Mouse (Mus musculus) erythroblast, embryonic 14.5 days (primary cell): Measurements from ENCODE around the gene Nr5a2. TPM values are rescaled to one million over a fixed set of nuclear protein-coding genes. Genes with fewer than 3 reads are reported as not detected.

ENCODE experiments used
- H3K27me3 ChIP-seq: 2 replicates; pipeline ENCODE4 v1.6.1; 2012; ENCODE audit warnings: inconsistent platforms; ENCODE audit not compliant: control insufficient read depth
- H3K36me3 ChIP-seq: 2 replicates; pipeline ENCODE4 v1.6.1; 2012; ENCODE audit warnings: mild to moderate bottlenecking, inconsistent platforms; ENCODE audit not compliant: control insufficient read depth
- H3K4me1 ChIP-seq: 2 replicates; pipeline ENCODE4 v1.6.1; 2012; ENCODE audit warnings: inconsistent platforms; ENCODE audit not compliant: control insufficient read depth
- H3K4me3 ChIP-seq: replicated peaks from 2 replicates; pipeline ENCODE3; 2012; ENCODE audit warnings: moderate library complexity, mild to moderate bottlenecking, inconsistent platforms
- H3K9me3 ChIP-seq: 2 replicates; pipeline ENCODE4 v1.6.1; 2012; ENCODE audit warnings: low read length, inconsistent platforms, mixed read lengths; ENCODE audit not compliant: control insufficient read depth
- GATA1 ChIP-seq: IDR thresholded peaks from 2 replicates; pipeline ENCODE4 v1.6.1; 2012; ENCODE audit warnings: low read length, inconsistent platforms, mixed read lengths
- TAL1 ChIP-seq: IDR thresholded peaks from 3 replicates; pipeline ENCODE4 v1.6.1; 2012; ENCODE audit warnings: low read length, inconsistent platforms, mixed read lengths
- polyA plus RNA-seq: library from polyadenylated mRNA; stranded (reverse); fragments of >175 nt; gene quantifications from 2 replicates; pipeline ENCODE4 v1.2.3, GENCODE M21; 2012

Nr5a2 gene
- polyA plus RNA-seq, 1 experiment = 0.06 TPM

DNA sequence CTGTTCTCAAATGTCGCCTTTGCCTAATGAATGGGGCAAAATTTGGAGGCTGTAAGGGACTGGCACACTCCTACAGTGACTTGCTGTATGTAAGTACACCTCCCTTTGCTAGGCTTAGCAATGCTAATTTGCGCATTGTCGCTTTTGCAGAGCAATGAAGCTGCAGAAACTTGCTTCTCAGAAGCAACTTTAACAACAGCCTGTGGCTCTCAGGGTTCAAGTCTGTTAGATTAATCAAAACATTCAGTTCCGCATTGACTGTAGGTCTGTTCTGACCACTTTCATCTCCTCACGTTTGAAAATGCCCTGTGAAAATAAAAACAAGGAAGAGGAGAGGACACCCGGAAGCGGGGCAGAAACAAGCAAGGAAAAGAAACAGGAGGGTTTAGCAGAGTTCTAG, 14.8 kb downstream of the Nr5a2 start:
- H3K4me1 ChIP-seq = no peaks in the 10 kb centered on the region
- no peak overlapping the region for H3K4me3 ChIP-seq
- H3K27me3 ChIP-seq = peaks cover 56% of the 10 kb centered on the region
- peaks cover 2% of the 10 kb centered on the region; the same call in 1 of the 2 replicates for H3K36me3 ChIP-seq
- TF ChIP-seq GATA1 (no peak), TAL1 (no peak)
- H3K9me3 ChIP-seq = no peaks in the 10 kb centered on the region

DNA sequence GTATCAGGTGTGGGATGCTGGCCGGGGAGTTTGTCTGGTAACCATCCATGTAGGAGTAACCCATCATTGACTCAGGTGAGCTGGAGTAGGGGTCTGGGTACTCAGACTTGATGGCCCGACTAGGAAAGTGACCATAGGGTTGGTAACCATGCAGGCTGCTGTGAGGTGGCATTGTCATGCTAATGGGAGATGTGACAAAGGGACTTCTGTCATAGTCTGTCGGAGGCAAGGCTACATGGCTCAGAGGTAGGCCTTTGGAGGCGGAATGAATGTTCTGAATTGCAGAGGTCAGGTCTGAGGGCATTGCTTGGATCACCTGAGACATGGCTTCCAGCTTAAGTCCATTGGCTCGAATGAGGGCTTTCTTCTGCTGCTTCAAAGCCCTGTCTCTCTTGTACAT, 19.6 kb downstream of the Nr5a2 start:
- peaks cover 9% of the 10 kb centered on the region for H3K27me3 ChIP-seq
- no peaks in the 10 kb centered on the region for H3K9me3 ChIP-seq
- H3K36me3 ChIP-seq = peaks cover 2% of the 10 kb centered on the region; the same call in 1 of the 2 replicates
- no peak for TF ChIP-seq TAL1
- no peak for TF ChIP-seq GATA1
- H3K4me3 ChIP-seq = no peak overlapping the region
- H3K4me1 ChIP-seq = no peaks in the 10 kb centered on the region

DNA sequence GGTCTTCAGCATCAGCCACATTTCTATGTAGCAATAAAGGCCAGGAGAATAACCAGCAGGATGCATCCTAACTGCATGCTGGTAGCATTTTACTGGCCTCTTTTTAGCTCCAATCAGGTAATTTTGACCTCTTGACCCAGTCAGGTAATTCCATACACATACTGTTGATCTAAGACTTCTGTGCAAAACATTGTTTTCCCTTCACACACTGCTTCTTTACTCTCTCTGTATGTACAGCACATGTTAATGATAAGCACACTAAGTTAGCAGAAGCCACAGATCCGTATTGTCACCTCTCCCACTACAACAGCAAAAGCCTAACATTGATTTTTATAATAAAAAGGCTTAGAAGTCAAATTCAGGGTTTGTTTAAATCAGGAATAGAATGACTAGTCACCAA, 21.0 kb downstream of the Nr5a2 start:
- Histone ChIP-seq H3K27me3 (no peaks in the 10 kb centered on the region), H3K36me3 (peaks cover 2% of the 10 kb centered on the region; the same call in 1 of the 2 replicates), H3K9me3 (no peaks in the 10 kb centered on the region), H3K4me1 (no peaks in the 10 kb centered on the region), H3K4me3 (no peak overlapping the region)
- TF ChIP-seq GATA1 = no peak
- no peak for TF ChIP-seq TAL1

DNA sequence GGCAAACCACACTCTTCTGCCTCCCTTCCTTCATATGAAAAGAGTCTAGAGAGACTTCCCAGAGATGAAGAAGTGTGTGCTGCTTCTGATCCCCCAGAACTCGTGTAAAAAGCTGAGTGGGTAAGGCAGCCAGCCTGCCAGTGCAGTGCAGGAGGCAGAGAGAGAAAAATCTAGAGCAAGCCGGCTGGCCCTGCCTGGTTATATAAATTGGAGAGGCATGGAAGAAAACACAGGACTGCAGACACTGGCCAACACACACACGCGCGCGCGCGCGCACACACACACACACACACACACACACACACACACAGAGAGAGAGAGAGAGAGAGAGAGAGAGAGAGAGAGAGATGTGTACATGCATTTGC, 24.3 kb downstream of the Nr5a2 start:
- Histone ChIP-seq H3K4me1 (no peaks in the 10 kb centered on the region), H3K27me3 (no peaks in the 10 kb centered on the region), H3K36me3 (peaks cover 2% of the 10 kb centered on the region; the same call in 1 of the 2 replicates), H3K9me3 (no peaks in the 10 kb centered on the region), H3K4me3 (no peak overlapping the region)
- TF ChIP-seq TAL1 (no peak), GATA1 (no peak)

DNA sequence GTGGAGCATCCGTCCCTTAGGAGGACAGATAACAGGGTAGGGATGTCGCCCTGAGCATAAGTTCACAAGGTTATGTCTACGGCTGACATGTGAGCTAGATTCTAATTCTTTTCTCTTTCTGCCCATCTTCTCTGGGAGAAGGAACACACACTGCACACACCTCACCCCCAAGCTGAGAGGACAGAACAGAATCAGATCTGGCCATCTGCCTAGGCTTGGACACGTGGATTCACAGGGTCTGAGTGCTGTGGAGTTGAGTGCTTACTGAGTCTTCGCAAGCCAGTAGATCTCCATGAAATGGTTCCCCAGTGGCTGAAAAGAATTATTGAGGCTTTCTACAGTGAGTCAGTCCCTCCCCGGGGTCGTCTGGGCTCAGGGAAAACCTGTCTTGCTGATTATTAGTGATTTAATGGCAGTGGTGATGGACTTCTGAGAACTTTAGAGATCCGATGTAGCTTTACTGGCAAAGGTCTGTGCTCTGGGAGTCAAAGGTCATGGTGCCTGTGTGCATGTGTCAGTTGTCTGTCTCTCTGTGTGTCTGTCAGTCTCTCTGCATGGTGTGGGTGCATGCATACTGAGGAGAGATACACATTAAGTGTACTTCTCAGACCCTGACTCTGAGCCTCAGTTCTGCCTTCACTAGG, 24.8 kb downstream of the Nr5a2 start:
- TF ChIP-seq GATA1 (no peak), TAL1 (no peak)
- Histone ChIP-seq H3K9me3 (no peaks in the 10 kb centered on the region), H3K4me3 (no peak overlapping the region), H3K4me1 (no peaks in the 10 kb centered on the region), H3K27me3 (no peaks in the 10 kb centered on the region), H3K36me3 (no peaks in the 10 kb centered on the region; the same call in 1 of the 2 replicates)

DNA sequence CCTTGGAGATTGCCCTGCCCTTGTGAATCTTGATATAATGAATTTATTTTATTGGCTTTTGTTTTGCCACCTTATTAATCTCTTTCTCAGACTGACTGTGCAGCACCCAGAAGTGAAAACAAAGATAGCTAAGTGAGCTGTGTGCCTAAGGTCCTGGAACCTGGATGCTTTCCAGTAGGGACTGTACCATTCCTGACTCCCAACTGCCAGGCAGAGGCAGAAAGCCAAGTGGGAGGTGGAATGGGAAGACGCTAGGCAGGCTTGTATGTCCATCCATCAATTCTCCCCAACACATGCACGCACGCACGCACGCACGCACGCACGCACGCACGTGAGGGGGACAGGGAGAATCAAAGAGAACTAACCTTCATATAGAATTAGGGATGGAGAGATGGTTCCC, 26.2 kb downstream of the Nr5a2 start:
- no peaks in the 10 kb centered on the region for H3K4me1 ChIP-seq
- H3K9me3 ChIP-seq = no peaks in the 10 kb centered on the region
- H3K36me3 ChIP-seq = no peaks in the 10 kb centered on the region
- TF ChIP-seq GATA1 = no peak
- H3K4me3 ChIP-seq = no peak overlapping the region
- H3K27me3 ChIP-seq = no peaks in the 10 kb centered on the region

DNA sequence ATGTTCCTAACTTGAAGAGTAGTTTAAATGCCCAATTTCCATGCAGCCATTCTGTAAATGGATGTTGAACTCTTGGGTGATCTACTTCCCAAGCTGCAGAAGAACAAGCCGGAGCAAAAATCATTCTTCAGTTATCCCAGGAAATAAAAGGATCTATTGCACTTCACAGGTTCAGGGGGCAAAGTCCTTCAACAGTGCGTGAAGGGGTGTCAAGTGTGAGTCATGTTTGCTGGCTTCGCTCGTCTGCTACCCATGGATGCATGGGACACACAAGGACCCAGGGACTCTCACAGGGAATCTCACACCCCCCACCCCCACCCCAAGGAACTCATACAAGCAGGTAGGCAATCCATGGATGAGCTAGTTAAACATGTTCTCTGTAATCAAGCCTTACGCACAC, 29.2 kb downstream of the Nr5a2 start:
- no peaks in the 10 kb centered on the region for H3K4me1 ChIP-seq
- TF ChIP-seq TAL1 (no peak), GATA1 (no peak)
- no peaks in the 10 kb centered on the region for H3K36me3 ChIP-seq
- H3K4me3 ChIP-seq = no peak overlapping the region
- no peaks in the 10 kb centered on the region for H3K27me3 ChIP-seq
- no peaks in the 10 kb centered on the region for H3K9me3 ChIP-seq

DNA sequence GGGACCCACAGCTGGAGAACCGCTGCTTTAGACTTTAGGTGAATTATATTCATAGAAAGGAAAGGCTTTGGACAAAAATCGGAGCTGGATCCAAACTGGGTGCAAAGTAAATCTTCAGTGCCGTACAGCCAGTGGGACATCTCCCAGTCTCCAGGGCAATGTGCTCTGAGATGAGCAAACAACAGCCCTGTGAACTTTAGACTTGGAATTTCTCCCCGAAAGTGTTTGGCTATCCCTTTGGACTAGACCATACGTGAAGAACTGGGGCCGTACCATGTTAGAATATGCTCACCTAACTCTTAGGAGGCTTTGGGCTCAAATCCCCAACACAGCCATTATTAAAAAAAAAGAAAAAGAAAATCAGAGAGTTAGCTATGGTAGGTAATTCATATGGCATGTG, 30.5 kb downstream of the Nr5a2 start:
- Histone ChIP-seq H3K9me3 (no peaks in the 10 kb centered on the region), H3K4me3 (no peak overlapping the region), H3K36me3 (no peaks in the 10 kb centered on the region), H3K27me3 (no peaks in the 10 kb centered on the region), H3K4me1 (no peaks in the 10 kb centered on the region)
- no peak for TF ChIP-seq TAL1
- no peak for TF ChIP-seq GATA1

DNA sequence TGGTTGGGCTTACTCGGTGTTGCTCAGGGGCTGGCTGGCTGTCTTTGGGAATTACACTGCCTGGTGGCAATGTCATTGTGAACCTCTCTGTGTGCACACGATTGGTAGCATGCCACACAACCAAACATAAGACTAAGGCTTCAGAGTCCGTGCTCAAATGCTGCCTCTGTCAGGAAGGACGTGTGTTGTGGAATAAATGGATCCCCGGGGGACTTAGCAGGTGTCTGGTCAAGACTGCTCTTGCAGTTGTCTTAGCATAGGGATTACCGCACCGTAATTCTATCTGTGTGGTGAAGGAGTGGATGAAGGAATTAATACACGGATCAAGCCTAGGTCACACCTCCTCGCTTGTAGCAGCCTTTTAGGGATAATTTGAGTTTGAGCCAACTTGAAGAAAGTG, 32.8 kb downstream of the Nr5a2 start:
- H3K36me3 ChIP-seq = no peaks in the 10 kb centered on the region
- no peaks in the 10 kb centered on the region for H3K9me3 ChIP-seq
- no peaks in the 10 kb centered on the region for H3K27me3 ChIP-seq
- no peak overlapping the region for H3K4me3 ChIP-seq
- no peaks in the 10 kb centered on the region for H3K4me1 ChIP-seq
- TF ChIP-seq GATA1 = no peak
- TF ChIP-seq TAL1 = no peak

DNA sequence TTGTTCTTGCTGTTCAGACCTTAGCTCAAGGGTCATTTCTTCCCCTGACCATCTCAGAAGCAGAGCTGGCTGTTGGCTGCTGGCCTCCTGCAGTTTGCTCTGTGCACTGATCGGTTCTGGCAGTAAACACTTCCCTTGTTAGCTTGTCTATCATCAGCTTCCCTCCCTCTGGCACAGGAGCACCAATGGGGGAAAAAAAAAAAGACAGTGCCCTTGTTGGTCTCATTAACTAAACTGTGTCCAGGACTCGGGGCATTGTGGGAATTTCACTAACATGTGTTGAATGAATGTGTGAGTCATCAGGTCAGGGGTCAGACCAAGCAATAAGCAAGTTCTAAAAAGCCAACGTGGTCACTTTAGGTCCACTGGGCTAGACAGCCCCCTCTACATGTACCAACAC, 34.2 kb downstream of the Nr5a2 start:
- Histone ChIP-seq H3K4me1 (no peaks in the 10 kb centered on the region), H3K27me3 (no peaks in the 10 kb centered on the region), H3K4me3 (no peak overlapping the region), H3K9me3 (no peaks in the 10 kb centered on the region), H3K36me3 (no peaks in the 10 kb centered on the region)
- TF ChIP-seq TAL1 (no peak), GATA1 (no peak)
